Mouse (Mus musculus): ENCODE measurements at regions not wholly inside any gene's neighbourhood (a gene's known extent, or its start where the extent isn't known, plus 50 kb on each side); places are given as distances from the start of the nearest gene placed in this dataset.
"Not testable (repeated sequence)": the region's sequence is repeated elsewhere in the genome, so short reads cannot be mapped to it uniquely, and the experiment has no call there.

- DNase-seq: no peak
Observed at GRCm38 (mm10) chr17:69563165-69563564, 124.0 kb downstream of the Akain1 start.

- DNase-seq: not testable (repeated sequence)
Observed at GRCm38 (mm10) chr17:69571070-69571669, 132.0 kb downstream of the Akain1 start.

GRCm38 (mm10) chr17:69590553-69590952 is 151.4 kb downstream of the Akain1 start:
- no peak for DNase-seq

- no peak for DNase-seq
Observed at GRCm38 (mm10) chr17:69597773-69598295, 158.7 kb downstream of the Akain1 start.

GRCm38 (mm10) chr17:69598461-69598860 is 159.3 kb downstream of the Akain1 start:
- no peak for DNase-seq

- no peak for DNase-seq
Observed at GRCm38 (mm10) chr17:69603596-69603995, 164.5 kb downstream of the Akain1 start.

GRCm38 (mm10) chr17:69604698-69605097 is 165.6 kb downstream of the Akain1 start:
- no peak for DNase-seq

- no peak for DNase-seq
Observed at GRCm38 (mm10) chr17:69605458-69605857, 166.3 kb downstream of the Akain1 start.

GRCm38 (mm10) chr17:69631411-69631810 is 192.3 kb downstream of the Akain1 start:
- DNase-seq: no peak

GRCm38 (mm10) chr17:69650496-69650895 is 211.4 kb downstream of the Akain1 start:
- DNase-seq: not testable (repeated sequence)

GRCm38 (mm10) chr17:69654586-69654985 is 215.5 kb downstream of the Akain1 start:
- no peak for DNase-seq

- DNase-seq: peak; percentile 2 to 3
Observed at GRCm38 (mm10) chr17:69672530-69672929, 233.4 kb downstream of the Akain1 start.

GRCm38 (mm10) chr17:69683091-69683490 is 244.0 kb downstream of the Akain1 start:
- DNase-seq: no peak

- no peak for DNase-seq
Observed at GRCm38 (mm10) chr17:69685625-69686257, 246.6 kb downstream of the Akain1 start.

- no peak for DNase-seq
Observed at GRCm38 (mm10) chr17:69686383-69686782, 247.3 kb downstream of the Akain1 start.

- DNase-seq: no peak
Observed at GRCm38 (mm10) chr17:69695341-69695740, 256.2 kb downstream of the Akain1 start.

- no peak for DNase-seq
Observed at GRCm38 (mm10) chr17:69727325-69727724, 241.5 kb upstream of the Dlgap1 start.

GRCm38 (mm10) chr17:69732981-69733380 is 235.9 kb upstream of the Dlgap1 start:
- no peak for DNase-seq

GRCm38 (mm10) chr17:69736379-69737096 is 232.3 kb upstream of the Dlgap1 start:
- DNase-seq: no peak

GRCm38 (mm10) chr17:69769002-69769421 is 199.9 kb upstream of the Dlgap1 start:
- no peak for DNase-seq

GRCm38 (mm10) chr17:69770046-69770445 is 198.8 kb upstream of the Dlgap1 start:
- DNase-seq: no peak

- DNase-seq: no peak
Observed at GRCm38 (mm10) chr17:69781201-69781600, 187.7 kb upstream of the Dlgap1 start.

GRCm38 (mm10) chr17:69786985-69787384 is 181.9 kb upstream of the Dlgap1 start:
- no peak for DNase-seq

GRCm38 (mm10) chr17:69821473-69821872 is 147.4 kb upstream of the Dlgap1 start:
- no peak for DNase-seq

All from thymus, adult 18-20 months (tissue).